ENCODE assay signal across 11 mouse cellular contexts in genomic region chr4:111493750-111494404, GRCm38 (mm10).
DNase-seq lines count a peak whose midpoint lies in the region; ATAC-seq lines count a peak whose summit lies in the region.
"Had no signal": no experiment of that assay in that cellular context is flagged by ENCODE, and none has a peak within 500 bp of the region (broad histone marks: within the 10 kb centered on the region; RNA-seq: fewer than 3 reads in every experiment).

No protein-coding gene starts in this region.

- H3K27me3 ChIP-seq in forebrain, embryonic 11.5 days (ENCODE audit: control insufficient read depth, insufficient read depth, low read length) = no peaks in the 10 kb centered on the region
- H3K27me3 ChIP-seq in forebrain, embryonic 10.5 days (ENCODE audit: poor library complexity, severe bottlenecking) = no peaks in the 10 kb centered on the region
- H3K27me3 ChIP-seq in midbrain, embryonic 15.5 days (replicated peaks) = no peaks in the 10 kb centered on the region
- no peaks in the 10 kb centered on the region for H3K27me3 ChIP-seq in midbrain, embryonic 10.5 days (ENCODE audit: low read depth, poor library complexity, severe bottlenecking)
- H3K27me3 ChIP-seq: lung, embryonic 15.5 days had no signal

- WGBS in forebrain, embryonic 11.5 days = 60% methylated on average over 5 of the region's 5 CpGs
- 67% methylated on average over 5 of the region's 5 CpGs for WGBS in forebrain, embryonic 10.5 days
- WGBS in midbrain, embryonic 15.5 days = 62% methylated on average over 5 of the region's 5 CpGs
- WGBS in midbrain, embryonic 10.5 days = 61% methylated on average over 5 of the region's 5 CpGs

- no peaks in the 10 kb centered on the region for H3K9me3 ChIP-seq in forebrain, embryonic 11.5 days (ENCODE audit: control insufficient read depth, low read length)
- H3K9me3 ChIP-seq in forebrain, embryonic 10.5 days = no peaks in the 10 kb centered on the region
- no peaks in the 10 kb centered on the region for H3K9me3 ChIP-seq in midbrain, embryonic 15.5 days
- H3K9me3 ChIP-seq in midbrain, embryonic 10.5 days (replicated peaks) = no peaks in the 10 kb centered on the region
- H3K9me3 ChIP-seq: lung, embryonic 15.5 days had no signal

- H3K4me2 ChIP-seq in forebrain, embryonic 11.5 days (ENCODE audit: low read depth, low read length, severe bottlenecking) = no peak overlapping the region
- H3K4me2 ChIP-seq in midbrain, embryonic 15.5 days = no peak overlapping the region
- H3K4me2 ChIP-seq: lung, embryonic 15.5 days had no signal

- intact Hi-C loops in gastrocnemius, postnatal 36 days (cut with DNase I) = loop anchor here (10.0 kb wide), 1 partner anchor 169 kb away; no protein-coding TSS in a partner anchor

- no peaks in the 10 kb centered on the region for H3K36me3 ChIP-seq in forebrain, embryonic 11.5 days (ENCODE audit: control insufficient read depth, insufficient read depth, low read length)
- H3K36me3 ChIP-seq in forebrain, embryonic 10.5 days (replicated peaks) = no peaks in the 10 kb centered on the region
- H3K36me3 ChIP-seq in midbrain, embryonic 15.5 days (replicated peaks) = no peaks in the 10 kb centered on the region
- H3K36me3 ChIP-seq in midbrain, embryonic 10.5 days = no peaks in the 10 kb centered on the region
- H3K36me3 ChIP-seq: lung, embryonic 15.5 days had no signal

- H3K4me3 ChIP-seq in forebrain, embryonic 11.5 days (ENCODE audit: low read depth, low read length) = no peak overlapping the region
- H3K4me3 ChIP-seq in forebrain, embryonic 10.5 days = no peak overlapping the region
- H3K4me3 ChIP-seq in midbrain, embryonic 15.5 days = no peak overlapping the region
- H3K4me3 ChIP-seq in midbrain, embryonic 10.5 days = no peak overlapping the region
- H3K4me3 ChIP-seq: lung, embryonic 15.5 days had no signal

- no peak overlapping the region for H3K9ac ChIP-seq in forebrain, embryonic 11.5 days (ENCODE audit: low read length)
- no peak overlapping the region for H3K9ac ChIP-seq in midbrain, embryonic 15.5 days
- H3K9ac ChIP-seq: lung, embryonic 15.5 days had no signal

- DNase-seq in forebrain, embryonic 11.5 days (ENCODE audit: low spot score) = no peak
- no peak for DNase-seq in forebrain, embryonic 10.5 days (ENCODE audit: extremely low spot score, low spot score)
- no peak for DNase-seq in midbrain, embryonic 10.5 days (ENCODE audit: low spot score)
- DNase-seq in c-Kit-positive CD71-negative TER-119-negative erythroid progenitor cells, embryonic 14.5 days (ENCODE audit: low read depth) = peak; percentile 3
- DNase-seq in lung, postnatal 36 days = peak; percentile 20
- DNase-seq in gastrocnemius, postnatal 36 days = no peak
- DNase-seq: cerebellum, adult 11-12 months had no signal

- H3K4me1 ChIP-seq in forebrain, embryonic 11.5 days (replicated peaks; ENCODE audit: control insufficient read depth, insufficient read depth, low read length) = no peaks in the 10 kb centered on the region
- no peaks in the 10 kb centered on the region for H3K4me1 ChIP-seq in forebrain, embryonic 10.5 days
- H3K4me1 ChIP-seq in midbrain, embryonic 15.5 days = 0 out of 2 replicates have a peak, but pooled peaks cover 4% of the 10 kb centered on the region
- H3K4me1 ChIP-seq in midbrain, embryonic 10.5 days = no peaks in the 10 kb centered on the region
- H3K4me1 ChIP-seq: lung, embryonic 15.5 days had no signal

- no peak overlapping the region for H3K27ac ChIP-seq in forebrain, embryonic 11.5 days (ENCODE audit: low read depth, low read length)
- H3K27ac ChIP-seq in forebrain, embryonic 10.5 days = no peak overlapping the region
- no peak overlapping the region for H3K27ac ChIP-seq in midbrain, embryonic 15.5 days
- no peak overlapping the region for H3K27ac ChIP-seq in midbrain, embryonic 10.5 days (replicated peaks)
- H3K27ac ChIP-seq: lung, embryonic 15.5 days had no signal

- ATAC-seq in forebrain, embryonic 11.5 days (replicated peaks; ENCODE audit: low FRiP score) = 0 out of 2 replicates have a peak, but pooled peaks have one; percentile 16
- ATAC-seq in midbrain, embryonic 15.5 days (replicated peaks) = 0 out of 2 replicates have a peak, but pooled peaks have one; percentile 41
- no peak for ATAC-seq in inflammation-experienced regulatory T-cells, adult 6 months
- ATAC-seq: forebrain, embryonic 16.5 days had no signal

Comparison
In these comparisons a context has a peak if more than half of its experiments do, and no peak if none do; other contexts are left out.
1. DNase-seq: peak in c-Kit-positive CD71-negative TER-119-negative erythroid progenitor cells, embryonic 14.5 days (single experiment) and lung, postnatal 36 days (single experiment); none in forebrain, embryonic 11.5 days (single experiment), forebrain, embryonic 10.5 days (single experiment), midbrain, embryonic 10.5 days (single experiment) and gastrocnemius, postnatal 36 days (0 of 2).